In the genomic region with DNA sequence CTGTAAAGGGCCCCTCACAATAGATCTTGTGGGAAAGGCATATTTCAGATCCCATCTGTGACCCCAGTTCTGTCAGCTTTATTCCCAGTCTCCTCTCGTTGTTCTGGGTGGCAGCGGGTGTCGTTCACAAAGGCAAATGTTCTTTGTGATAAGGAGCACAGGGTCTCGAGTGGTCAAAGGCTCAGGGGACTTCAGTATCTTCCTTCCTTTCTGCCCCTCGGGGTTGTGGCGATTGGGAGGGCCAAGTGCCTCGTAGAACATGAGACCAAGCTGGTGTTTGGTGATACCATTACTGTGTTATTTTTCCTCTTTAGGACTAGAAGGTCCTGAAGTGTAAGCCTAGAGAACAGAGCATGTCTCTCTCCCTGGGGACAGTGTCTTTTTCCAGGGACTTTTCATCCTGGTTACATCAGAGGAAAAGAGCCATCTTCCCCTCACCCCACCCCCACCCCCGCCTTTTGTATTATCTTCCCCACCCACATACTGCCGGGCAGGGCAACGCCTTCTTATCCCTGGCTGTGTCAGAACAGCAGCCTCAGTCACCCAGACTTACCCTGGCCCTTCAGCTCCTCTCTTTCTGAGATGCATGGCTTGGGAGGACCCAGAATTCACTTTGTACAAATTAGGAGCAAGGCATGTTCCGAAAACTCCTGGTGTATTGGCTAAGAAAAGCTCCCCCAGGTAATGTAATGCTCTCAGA, we compare ENCODE assay signal across 22 mouse cellular contexts.
DNase-seq lines count a peak whose midpoint lies in the region; ATAC-seq and TF ChIP-seq lines count a peak whose summit lies in the region.
"Had no signal": no experiment of that assay in that cellular context is flagged by ENCODE, and none has a peak within 500 bp of the region (broad histone marks: within the 10 kb centered on the region; RNA-seq: fewer than 3 reads in every experiment).

No protein-coding gene starts in this region.

- peak overlapping the region; percentile 44 for H3K4me2 ChIP-seq in heart, embryonic 12.5 days
- peak overlapping the region; percentile 66 for H3K4me2 ChIP-seq in liver, embryonic 16.5 days (ENCODE audit: low read depth, low read length)
- H3K4me2 ChIP-seq: embryonic facial prominence, embryonic 12.5 days; hindbrain, embryonic 15.5 days; limb, embryonic 13.5 days; neural tube, embryonic 12.5 days had no signal

- in situ Hi-C loops in ES-E14 (cut with MboI; ENCODE audit: low sequenced_read_pairs in 2 of 2, unreplicated experiment in 2 of 2) = no loop called here

- WGBS in heart, embryonic 12.5 days = 39% methylated on average over 11 of the region's 11 CpGs
- 31% methylated on average over 11 of the region's 11 CpGs for WGBS in liver, embryonic 16.5 days (ENCODE audit: insufficient replicate concordance)

- H3K9me3 ChIP-seq in heart, embryonic 12.5 days (replicated peaks) = 0 out of 2 replicates have a peak, but pooled peaks cover 6% of the 10 kb centered on the region
- H3K9me3 ChIP-seq in ES-E14 (ENCODE audit: control insufficient read depth, insufficient read depth, low read depth, low read length) = no peaks in the 10 kb centered on the region
- no peaks in the 10 kb centered on the region for H3K9me3 ChIP-seq in liver, embryonic 16.5 days (replicated peaks; ENCODE audit: control insufficient read depth, low read length)
- H3K9me3 ChIP-seq: embryonic facial prominence, embryonic 12.5 days; hindbrain, embryonic 15.5 days; limb, embryonic 13.5 days; neural tube, embryonic 12.5 days had no signal

- intact Hi-C loops in heart, postnatal 36 days (cut with DNase I) = no loop called here

- ATAC-seq in heart, embryonic 12.5 days (ENCODE audit: insufficient number of reproducible peaks, low FRiP score) = peak; percentile 77
- ATAC-seq in liver, embryonic 16.5 days (ENCODE audit: low read depth) = peak; percentile 88
- ATAC-seq: forebrain, embryonic 14.5 days had no signal

- H3K27me3 ChIP-seq in heart, embryonic 12.5 days (replicated peaks) = no peaks in the 10 kb centered on the region
- H3K27me3 ChIP-seq in liver, embryonic 16.5 days (ENCODE audit: control insufficient read depth, insufficient read depth, low read depth, low read length) = no peaks in the 10 kb centered on the region
- H3K27me3 ChIP-seq: embryonic facial prominence, embryonic 12.5 days; hindbrain, embryonic 15.5 days; limb, embryonic 13.5 days; neural tube, embryonic 12.5 days had no signal

- 0 out of 2 replicates have a peak, but pooled peaks cover 4% of the 10 kb centered on the region for H3K4me1 ChIP-seq in heart, embryonic 12.5 days (replicated peaks)
- H3K4me1 ChIP-seq in ES-E14 (ENCODE audit: control insufficient read depth in 2 of 2, insufficient read depth in 2 of 2, low read length in 2 of 2, poor library complexity in 1 of 2) = peaks cover 19 to 23% of the 10 kb centered on the region in 2 experiments
- H3K4me1 ChIP-seq in liver, embryonic 16.5 days (ENCODE audit: control insufficient read depth, low read depth, low read length) = peaks cover 36% of the 10 kb centered on the region
- H3K4me1 ChIP-seq: embryonic facial prominence, embryonic 12.5 days; hindbrain, embryonic 15.5 days; limb, embryonic 13.5 days had no signal

- no peak for DNase-seq in heart, postnatal 36 days
- no peak for DNase-seq in ES-E14 (ENCODE audit: low read depth, low spot score)
- peak; percentile 73 for DNase-seq in c-Kit-positive CD71-positive TER-119-positive erythroid progenitor cells, embryonic 14.5 days (ENCODE audit: low spot score)
- DNase-seq in cerebellum, postnatal 4 days (ENCODE audit: low spot score in 2 of 2) = no peak
- DNase-seq in cerebellum, postnatal 25 days = no peak
- DNase-seq: adrenal gland, adult 2 months; B cell, adult 2 months; cerebellum, adult 9-11 months; kidney, adult 2 months; kidney, postnatal 4 days; lung, postnatal 10 days; midbrain, embryonic 14.5 days; right cerebral cortex, postnatal 4 days; thymus, postnatal 4 days had no signal

- H3K9ac ChIP-seq in heart, embryonic 12.5 days = no peak overlapping the region
- H3K9ac ChIP-seq in ES-E14 (ENCODE audit: insufficient read depth, low read depth, low read length, poor library complexity, severe bottlenecking) = peak overlapping the region; percentile 24; the same call in 1 of the 2 replicates
- peak overlapping the region; percentile 60 for H3K9ac ChIP-seq in liver, embryonic 16.5 days (ENCODE audit: low read depth, low read length)
- H3K9ac ChIP-seq: embryonic facial prominence, embryonic 12.5 days; hindbrain, embryonic 15.5 days; limb, embryonic 13.5 days; neural tube, embryonic 12.5 days had no signal

- no peak overlapping the region for H3K4me3 ChIP-seq in heart, embryonic 12.5 days
- H3K4me3 ChIP-seq in ES-E14 (ENCODE audit: insufficient read depth in 1 of 2, low read depth in 1 of 2, low read length in 2 of 2, poor library complexity in 1 of 2, severe bottlenecking in 1 of 2) = 0 out of 4 replicates have a peak overlapping the region, but pooled peaks have one; percentile 6 to 30
- peak overlapping the region; percentile 63 for H3K4me3 ChIP-seq in liver, embryonic 16.5 days (ENCODE audit: low read depth, low read length)
- H3K4me3 ChIP-seq: embryonic facial prominence, embryonic 12.5 days; hindbrain, embryonic 15.5 days; left cerebral cortex, adult 2 months; limb, embryonic 13.5 days; neural tube, embryonic 12.5 days had no signal

- peaks cover 88% of the 10 kb centered on the region for H3K36me3 ChIP-seq in heart, embryonic 12.5 days
- H3K36me3 ChIP-seq in ES-E14 (ENCODE audit: control insufficient read depth, insufficient read depth, low read length, poor library complexity, severe bottlenecking) = peaks cover 25% of the 10 kb centered on the region
- H3K36me3 ChIP-seq in liver, embryonic 16.5 days (ENCODE audit: control insufficient read depth, insufficient read depth) = peaks cover 68% of the 10 kb centered on the region

- no peak overlapping the region for H3K27ac ChIP-seq in heart, embryonic 12.5 days (ENCODE audit: poor library complexity, severe bottlenecking)
- H3K27ac ChIP-seq in ES-E14 (ENCODE audit: insufficient read depth, low read depth, low read length, poor library complexity, severe bottlenecking) = peak overlapping the region; percentile 67
- H3K27ac ChIP-seq in liver, embryonic 16.5 days (ENCODE audit: low read length) = peak overlapping the region; percentile 90
- H3K27ac ChIP-seq: embryonic facial prominence, embryonic 12.5 days; hindbrain, embryonic 15.5 days; left cerebral cortex, adult 2 months; limb, embryonic 13.5 days; neural tube, embryonic 12.5 days had no signal

TF ChIP-seq in ES-E14, 5 proteins besides CTCF, POLR2A, EP300 and RAD21:
- TF ChIP-seq ZC3H11A (IDR thresholded peaks at IDR 0.05; ENCODE audit: borderline replicate concordance, low read depth, low read length) = no peak
- no peak for TF ChIP-seq HCFC1 (IDR thresholded peaks at IDR 0.05; ENCODE audit: borderline replicate concordance, insufficient read depth, low read length)
- TF ChIP-seq MAFK (IDR thresholded peaks at IDR 0.05; ENCODE audit: insufficient read depth, low read depth, low read length) = no peak
- no peak for TF ChIP-seq ZNF384 (IDR thresholded peaks at IDR 0.05; ENCODE audit: low read depth, low read length)
- no peak for TF ChIP-seq CHD2 (IDR thresholded peaks at IDR 0.05; ENCODE audit: low read depth, low read length)
TF ChIP-seq in ES-E14: peak in this region for 0.
